Mouse (Mus musculus) kidney, adult 2 months (tissue): ENCODE measurements around the gene Wwc1. TPM values are rescaled to one million over a fixed set of nuclear protein-coding genes. Genes with fewer than 3 reads are reported as not detected.
"Not testable (repeated sequence)": the region's sequence is repeated elsewhere in the genome, so short reads cannot be mapped to it uniquely, and the experiment has no call there.

Experiments
- DNase-seq: peaks from one replicate; pipeline ENCODE4 v3.0.0; 2021
- H3K27ac ChIP-seq: fragments of 200-500 bp; 2 replicates; pipeline ENCODE4 v1.5.1; 2012; ENCODE audit warnings: low read depth, low read length, control low read depth, inconsistent platforms; ENCODE audit not compliant: insufficient read depth
- H3K27me3 ChIP-seq: fragments of 200-500 bp; replicated peaks from 2 replicates; pipeline ENCODE4 v1.6.1; 2012; ENCODE audit warnings: mild to moderate bottlenecking, moderate library complexity, low read length, inconsistent platforms; ENCODE audit not compliant: control insufficient read depth, insufficient read depth
- H3K36me3 ChIP-seq: fragments of 200-500 bp; 2 replicates; pipeline ENCODE4 v1.6.1; 2012; ENCODE audit warnings: mild to moderate bottlenecking, moderate library complexity, low read length, inconsistent platforms; ENCODE audit not compliant: control insufficient read depth, insufficient read depth
- H3K4me1 ChIP-seq: fragments of 200-500 bp; 2 replicates; pipeline ENCODE4 v1.6.1; 2011; ENCODE audit warnings: low read length; ENCODE audit not compliant: control insufficient read depth, insufficient read depth
- H3K4me3 ChIP-seq: fragments of 200-500 bp; 2 replicates; pipeline ENCODE4 v1.5.1; 2011; ENCODE audit warnings: mild to moderate bottlenecking, low read depth, low read length, control low read depth; ENCODE audit not compliant: insufficient read depth
- CTCF ChIP-seq: fragments of 200-500 bp; conservative IDR thresholded peaks from 2 replicates; pipeline ENCODE4 v1.5.1; 2011; ENCODE audit warnings: low read depth, mild to moderate bottlenecking, control low read depth, low read length, moderate library complexity, mixed read lengths; ENCODE audit not compliant: insufficient read depth, insufficient read length
- POLR2A ChIP-seq: fragments of 200-500 bp; IDR thresholded peaks from one replicate; pipeline ENCODE4 v1.6.1; 2011; ENCODE audit warnings: low read depth, low read length, control low read depth
- WGBS: fragments of 180-500 bp; shearing (Covaris S2); methylation state at CpG from one replicate; pipeline ENCODE4 v1.1.7; 2018; 5-methylcytosine and 5-hydroxymethylcytosine counted together
- polyA plus RNA-seq: library from polyadenylated mRNA; depleted of rRNA; stranded (reverse); fragments of >200 nt; gene quantifications from 2 replicates; pipeline ENCODE4 v1.2.3, GENCODE M21; 2012

Wwc1 gene
- polyA plus RNA-seq, 1 experiment: 91.9 TPM

DNA sequence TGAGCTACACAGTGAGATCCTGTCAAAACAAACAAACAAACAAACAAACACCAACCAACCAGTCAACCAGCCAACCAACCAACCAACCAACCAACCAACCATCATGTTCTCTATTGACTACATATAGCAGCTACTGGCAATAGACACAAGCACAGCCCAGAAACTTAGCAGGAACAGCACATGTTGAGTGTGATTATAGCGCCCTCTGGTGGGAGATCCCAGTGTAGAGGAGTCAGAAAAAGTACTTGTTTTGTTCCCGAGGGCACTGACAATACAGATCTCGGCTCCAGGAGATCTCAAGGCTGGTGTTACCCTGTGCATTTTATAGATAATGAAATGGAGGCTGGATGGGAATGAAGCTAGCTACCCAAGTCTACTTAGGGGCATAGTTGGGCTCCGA is 127.6 kb downstream of the Wwc1 start:
- WGBS: 52% methylated on average over 4 of the region's 4 CpGs
- peak; percentile 40 for DNase-seq

DNA sequence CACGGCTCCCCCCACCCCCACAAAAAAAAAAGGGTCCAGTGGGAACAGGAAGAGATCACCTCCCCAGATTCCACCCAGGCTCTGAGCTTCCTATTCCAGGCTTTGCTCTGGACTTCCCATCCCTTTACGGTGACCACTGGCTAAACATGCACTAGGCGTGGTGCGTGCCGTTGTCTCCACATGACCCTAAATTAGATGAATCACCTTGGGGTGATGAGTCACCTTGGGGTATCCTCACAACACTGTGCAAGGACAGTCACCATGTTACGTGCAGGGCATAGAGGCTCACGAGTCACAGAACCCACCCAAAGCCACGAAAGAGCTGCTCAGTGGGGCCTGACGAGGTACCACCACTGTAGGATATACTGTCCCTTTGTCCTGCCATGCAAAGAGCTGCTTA is 136.0 kb downstream of the Wwc1 start:
- Histone ChIP-seq H3K36me3 (peaks cover 2% of the 10 kb centered on the region; the same call in 1 of the 2 replicates), H3K27ac (no peak overlapping the region), H3K4me1 (no peaks in the 10 kb centered on the region), H3K4me3 (no peak overlapping the region), H3K27me3 (no peaks in the 10 kb centered on the region)
- TF ChIP-seq CTCF: no peak
- TF ChIP-seq POLR2A: no peak
- 84% methylated on average over 9 of the region's 9 CpGs for WGBS
- no peak for DNase-seq

More for the DNA sequence above, 127.6 kb downstream of the Wwc1 start:
- Histone ChIP-seq H3K4me3 (no peak overlapping the region), H3K27ac (no peak overlapping the region), H3K4me1 (no peaks in the 10 kb centered on the region), H3K27me3 (no peaks in the 10 kb centered on the region), H3K36me3 (peaks cover 3% of the 10 kb centered on the region; the same call in 1 of the 2 replicates)
- TF ChIP-seq CTCF (peak; percentile 52), POLR2A (no peak)

DNA sequence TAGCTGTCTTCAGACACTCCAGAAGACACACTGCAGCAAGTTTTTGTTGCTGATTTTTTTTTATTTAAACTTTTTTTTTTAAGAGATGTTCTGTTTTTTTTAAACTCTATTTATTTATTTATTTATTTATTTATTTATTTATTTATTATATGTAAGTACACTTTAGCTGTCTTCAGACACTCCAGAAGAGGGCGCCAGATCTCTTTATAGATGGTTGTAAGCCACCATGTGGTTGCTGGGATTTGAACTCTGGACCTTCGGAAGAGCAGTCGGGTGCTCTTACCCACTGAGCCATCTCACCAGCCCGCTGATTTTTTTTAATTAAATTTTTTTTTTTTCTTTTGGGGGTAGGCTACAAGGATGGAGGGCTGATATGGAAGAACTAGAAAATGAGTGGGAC is 137.8 kb downstream of the Wwc1 start:
- H3K36me3 ChIP-seq, H3K27ac ChIP-seq, H3K4me1 ChIP-seq, H3K4me3 ChIP-seq, H3K27me3 ChIP-seq, DNase-seq: not testable (repeated sequence)
- WGBS: 83% methylated on average over 4 of the region's 4 CpGs

DNA sequence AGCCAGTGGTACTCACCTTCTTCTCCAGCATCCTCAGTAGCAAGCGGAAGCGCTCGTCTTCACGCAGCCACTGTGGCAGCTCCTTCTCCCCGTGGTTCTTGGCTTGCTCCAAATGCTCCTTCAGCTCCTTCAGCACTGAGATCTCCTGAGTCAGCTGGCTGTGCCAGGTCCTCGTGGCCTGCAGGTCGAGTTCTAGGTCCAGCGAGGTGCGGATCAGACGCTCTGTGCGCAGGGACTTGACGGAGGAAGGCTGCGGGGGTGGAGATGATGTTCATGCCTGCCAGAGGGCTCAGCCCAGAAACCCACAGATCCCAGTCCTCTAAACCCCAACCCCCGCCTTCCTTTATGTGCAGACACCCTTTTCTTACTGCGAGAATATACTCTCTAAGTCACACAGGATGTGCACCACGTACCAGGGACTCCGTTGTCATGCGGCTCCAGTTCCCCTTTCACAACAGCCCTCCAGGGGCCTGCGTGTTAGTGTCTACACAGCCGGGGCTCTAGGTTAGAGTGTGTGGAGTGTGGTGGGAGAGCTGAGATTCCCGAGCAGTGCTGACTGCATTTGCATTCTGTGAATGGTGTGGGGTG is 138.5 kb downstream of the Wwc1 start:
- Histone ChIP-seq H3K4me1 (no peaks in the 10 kb centered on the region), H3K27me3 (no peaks in the 10 kb centered on the region), H3K36me3 (peaks cover 2% of the 10 kb centered on the region; the same call in 1 of the 2 replicates), H3K27ac (no peak overlapping the region), H3K4me3 (no peak overlapping the region)
- TF ChIP-seq CTCF: no peak
- no peak for TF ChIP-seq POLR2A
- DNase-seq: no peak
- WGBS: 86% methylated on average over 21 of the region's 21 CpGs

DNA sequence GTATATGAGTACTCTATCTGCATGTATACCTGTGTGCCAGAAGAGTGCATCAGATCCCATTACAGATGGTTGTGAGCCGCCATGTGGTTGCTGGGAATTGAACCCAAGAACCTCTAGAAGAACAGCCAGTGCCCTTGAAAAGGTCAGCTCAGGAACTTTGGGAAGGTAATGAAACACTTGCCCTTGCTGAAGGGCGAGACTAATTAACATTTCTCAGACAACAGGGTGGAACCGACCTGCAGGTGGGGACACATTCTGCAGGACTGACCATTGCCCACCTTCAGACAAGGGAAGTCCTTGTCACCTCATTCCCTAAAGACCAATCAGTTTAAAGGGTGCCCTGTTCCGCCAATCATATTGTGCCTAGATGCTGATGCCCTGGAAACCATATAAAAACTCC is 139.5 kb downstream of the Wwc1 start:
- H3K27ac ChIP-seq, H3K4me3 ChIP-seq, H3K36me3 ChIP-seq: not testable (repeated sequence)

DNA sequence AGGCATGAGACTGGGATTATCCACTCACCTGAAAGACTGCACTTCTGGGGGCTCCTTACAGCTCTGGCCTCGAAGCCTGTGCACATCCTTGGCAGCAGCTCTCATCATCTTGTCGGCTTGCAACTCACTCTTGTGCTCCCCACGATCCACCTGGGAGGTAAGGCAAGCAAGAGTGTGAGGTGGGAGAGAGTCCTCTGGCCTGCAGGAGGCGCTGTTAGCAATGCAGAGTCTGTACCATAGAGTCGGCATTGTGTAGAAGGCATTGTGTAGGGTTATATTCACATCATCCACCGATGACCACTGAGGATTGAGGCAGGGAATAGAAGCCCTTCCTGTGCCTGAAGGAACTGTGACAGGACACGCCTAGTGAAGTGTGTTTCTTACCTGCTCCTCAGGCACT is 140.0 kb downstream of the Wwc1 start:
- WGBS: 74% methylated on average over 7 of the region's 7 CpGs
- no peaks in the 10 kb centered on the region for H3K4me1 ChIP-seq
- no peaks in the 10 kb centered on the region for H3K27me3 ChIP-seq
- DNase-seq: no peak
- H3K4me3 ChIP-seq: no peak overlapping the region
- peaks cover 2% of the 10 kb centered on the region; the same call in 1 of the 2 replicates for H3K36me3 ChIP-seq
- TF ChIP-seq CTCF (peak; percentile 41), POLR2A (no peak)
- H3K27ac ChIP-seq: no peak overlapping the region

More for the DNA sequence above, 139.5 kb downstream of the Wwc1 start:
- DNase-seq, H3K4me1 ChIP-seq, H3K27me3 ChIP-seq: not testable (repeated sequence)
- WGBS: 86% methylated on average over 4 of the region's 4 CpGs

DNA sequence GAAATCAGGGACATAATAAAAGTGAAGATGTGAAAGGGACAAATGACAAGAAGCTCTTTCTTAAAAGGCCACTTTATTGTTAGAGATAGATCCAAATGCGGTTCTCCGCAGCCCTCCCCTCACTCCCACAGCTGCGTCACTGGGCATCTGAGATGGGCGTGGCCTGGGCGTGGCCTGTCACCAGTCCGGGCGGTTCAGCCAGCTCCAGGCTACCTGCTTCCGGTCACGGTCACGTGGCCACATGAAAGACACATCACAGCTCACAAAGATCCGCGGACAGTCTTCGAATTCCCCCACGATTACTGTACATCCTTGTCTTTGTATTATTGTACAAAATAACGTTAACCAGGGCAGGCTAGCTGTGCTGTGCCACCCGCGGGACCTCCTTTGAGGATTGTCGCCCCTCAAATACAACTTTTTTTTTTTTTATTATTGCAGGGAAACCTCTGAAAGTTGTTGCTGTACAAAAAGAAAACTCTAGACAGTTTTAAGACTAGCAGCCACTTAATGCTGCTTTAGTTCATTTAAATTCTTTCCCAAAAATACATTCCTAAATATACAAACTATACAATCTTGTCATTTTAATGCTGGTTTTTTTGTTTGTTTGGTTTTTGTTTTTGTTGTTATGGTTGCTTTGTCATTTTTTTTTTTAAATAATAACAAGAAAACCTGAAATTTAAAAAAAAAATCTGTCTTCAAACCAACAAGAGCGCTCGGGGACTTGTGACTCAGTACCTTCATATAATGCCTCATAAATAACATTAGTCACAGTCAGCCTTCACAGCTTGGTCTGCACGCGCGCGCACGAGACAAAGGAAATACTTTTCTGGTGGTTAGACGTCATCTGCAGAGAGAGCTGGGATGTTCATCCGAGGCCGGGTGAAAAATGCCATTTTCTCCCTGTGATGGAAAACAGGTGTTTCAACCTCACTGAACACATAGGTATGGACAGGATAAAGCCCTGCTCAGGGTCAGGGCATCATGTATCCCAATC is 141.7 kb downstream of the Wwc1 start:
- Histone ChIP-seq H3K27me3 (no peaks in the 10 kb centered on the region), H3K4me1 (peaks cover under 1% of the 10 kb centered on the region), H3K36me3 (peaks cover 2% of the 10 kb centered on the region; the same call in 1 of the 2 replicates), H3K4me3 (no peak overlapping the region; the same call in 1 of the 2 replicates), H3K27ac (no peak overlapping the region)
- DNase-seq: peak; percentile 92
- TF ChIP-seq CTCF (no peak), POLR2A (no peak)
- 23% methylated on average over 28 of the region's 28 CpGs for WGBS
